Mouse (Mus musculus): ENCODE measurements around the gene Frmd4b. TPM values are rescaled to one million over a fixed set of nuclear protein-coding genes. Genes with fewer than 3 reads are reported as not detected.

Gene Frmd4b
- polyA plus RNA-seq, 1 experiment from 2014 or later: 21.5 TPM

DNA sequence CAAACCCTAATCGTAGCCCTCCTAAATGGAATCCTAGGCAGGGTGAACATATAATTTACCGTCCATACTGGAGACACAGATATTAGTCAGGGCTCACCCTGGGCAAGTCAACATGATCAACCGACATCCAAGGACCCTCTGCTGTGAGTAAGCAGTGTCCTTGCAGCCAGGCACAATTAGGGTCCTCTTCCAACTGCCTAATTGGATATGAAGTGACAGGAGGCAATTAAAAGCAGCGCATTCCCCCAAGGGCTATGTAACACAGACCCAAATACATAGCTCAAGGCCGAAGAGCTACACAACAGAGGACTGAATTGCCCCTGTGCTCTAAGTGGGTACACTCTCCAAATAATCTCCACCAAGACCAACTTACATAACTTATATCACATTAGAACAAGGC is 4.5 kb downstream of the Frmd4b start:
- ChIA-PET POLR2A (no interaction called here), CTCF (no interaction called here)
- in situ Hi-C loops (cut with MboI; ENCODE audit: low pct_unique_long_range_greater_than_20kb): no loop called here
- ATAC-seq (no peak), DNase-seq (ENCODE audit: low read depth, low spot score) (no peak)
- TF ChIP-seq CTCF (IDR thresholded peaks at IDR 0.05): no peak
- H3K27me3 ChIP-seq: peaks cover 58% of the 10 kb centered on the region

DNA sequence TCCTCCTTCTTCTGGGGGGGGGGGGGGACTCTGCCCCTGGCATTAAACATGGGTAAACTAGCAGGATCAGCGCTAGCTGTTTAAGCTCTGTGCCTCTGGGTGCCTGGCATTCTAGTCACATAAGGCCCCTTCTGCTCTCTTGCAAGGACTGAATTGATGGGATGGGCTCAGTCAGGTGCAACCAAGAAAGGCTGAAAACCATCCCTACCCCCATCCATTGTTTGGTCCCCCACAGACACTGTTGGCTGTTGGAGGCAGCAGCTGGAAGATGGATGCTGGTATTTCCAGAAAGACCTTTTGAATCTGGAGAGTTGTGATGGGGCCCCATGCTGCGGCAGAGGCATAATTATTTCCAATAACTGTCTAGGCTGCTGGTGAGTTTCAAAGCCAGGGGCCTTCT is 7.3 kb downstream of the Frmd4b start:
- no peak for TF ChIP-seq CTCF (IDR thresholded peaks at IDR 0.05)
- CTCF ChIA-PET: no interaction called here
- DNase-seq (ENCODE audit: low read depth, low spot score): no peak
- in situ Hi-C loops (cut with MboI; ENCODE audit: low pct_unique_long_range_greater_than_20kb): no loop called here
- peaks cover 35% of the 10 kb centered on the region for H3K27me3 ChIP-seq
- POLR2A ChIA-PET: no interaction called here
- ATAC-seq: no peak

DNA sequence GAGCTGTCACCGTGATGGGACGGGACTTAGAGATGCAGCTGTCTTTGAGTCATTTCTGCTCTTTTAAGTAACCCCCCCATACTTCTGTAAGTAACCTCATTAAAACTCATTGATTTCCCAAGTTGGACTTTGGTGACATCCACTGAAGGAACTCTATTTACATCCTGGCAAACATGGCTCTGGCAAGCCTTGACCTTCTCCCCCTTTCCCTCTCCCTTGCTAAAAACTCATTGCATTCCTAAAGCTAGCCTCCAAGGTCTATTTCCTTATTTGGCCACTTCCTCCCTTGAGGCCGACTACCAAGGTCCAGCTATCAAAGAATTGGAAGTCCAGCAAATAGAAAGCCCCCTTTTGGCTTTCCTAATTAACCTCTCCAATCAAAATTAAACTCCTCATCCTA is 9.7 kb downstream of the Frmd4b start:
- in situ Hi-C loops (cut with MboI; ENCODE audit: low pct_unique_long_range_greater_than_20kb): no loop called here
- POLR2A ChIA-PET: no interaction called here
- no peak for TF ChIP-seq CTCF (IDR thresholded peaks at IDR 0.05)
- peaks cover 30% of the 10 kb centered on the region for H3K27me3 ChIP-seq
- ATAC-seq (no peak), DNase-seq (ENCODE audit: low read depth, low spot score) (no peak)
- CTCF ChIA-PET: interaction anchor here (0.9 kb wide), 1 partner anchor 30 kb away, joined by 3 read pairs; no protein-coding TSS in a partner anchor

GRCm38 (mm10) chr6:97595218-97595617 is 22.1 kb downstream of the Frmd4b start:
- no peak for TF ChIP-seq CTCF (IDR thresholded peaks at IDR 0.05)
- ATAC-seq (no peak), DNase-seq (ENCODE audit: low read depth, low spot score) (no peak)
- in situ Hi-C loops (cut with MboI; ENCODE audit: low pct_unique_long_range_greater_than_20kb): no loop called here
- POLR2A ChIA-PET: no interaction called here
- CTCF ChIA-PET: interaction anchor here (1.0 kb wide), 1 partner anchor 27 kb away, joined by 3 read pairs; no protein-coding TSS in a partner anchor
- peaks cover 14% of the 10 kb centered on the region for H3K27me3 ChIP-seq

DNA sequence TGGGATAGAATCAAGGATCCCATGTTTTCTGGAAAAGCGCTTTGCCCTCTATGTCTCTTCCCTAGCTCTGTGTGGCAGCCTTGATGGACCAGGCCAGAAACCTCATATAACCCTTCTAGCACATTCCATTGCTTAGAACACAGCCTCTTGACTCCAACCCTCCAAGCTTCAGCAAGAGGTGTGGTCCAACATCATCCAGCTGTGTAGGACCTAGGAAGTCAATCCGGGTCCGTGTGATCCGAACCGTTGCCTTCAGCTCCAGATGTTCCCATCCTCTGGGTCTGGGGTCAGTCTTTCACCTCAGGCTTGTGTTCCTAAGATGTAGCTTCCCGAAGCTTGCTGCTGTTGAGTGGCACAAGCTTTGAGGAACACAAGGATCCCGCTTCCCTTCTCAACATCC is 22.8 kb downstream of the Frmd4b start:
- POLR2A ChIA-PET: no interaction called here
- in situ Hi-C loops (cut with MboI; ENCODE audit: low pct_unique_long_range_greater_than_20kb): no loop called here
- ATAC-seq (no peak), DNase-seq (ENCODE audit: low read depth, low spot score) (no peak)
- no peak for TF ChIP-seq CTCF (IDR thresholded peaks at IDR 0.05)
- H3K27me3 ChIP-seq: peaks cover 18% of the 10 kb centered on the region
- CTCF ChIA-PET: interaction anchor here (1.0 kb wide), 1 partner anchor 28 kb away, joined by 3 read pairs; no protein-coding TSS in a partner anchor

DNA sequence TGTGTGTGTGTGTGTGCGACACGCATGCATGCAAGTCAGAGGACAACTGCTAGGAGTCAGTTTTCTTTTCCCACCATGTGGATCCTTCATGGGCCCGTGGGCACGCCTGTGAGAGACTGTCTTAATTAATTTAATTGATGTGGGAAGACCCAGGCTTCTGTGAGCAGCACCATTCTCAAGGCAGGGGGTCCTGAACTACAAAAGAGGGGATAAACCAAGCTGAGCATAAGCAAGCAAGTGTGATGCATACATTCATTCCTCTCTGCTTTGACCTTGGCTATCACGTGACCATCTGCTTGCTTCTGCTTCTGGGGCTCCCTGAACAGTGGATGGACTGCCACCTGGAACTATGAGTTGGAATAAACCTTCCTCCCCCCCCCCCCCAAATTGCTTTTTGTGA is 27.1 kb downstream of the Frmd4b start:
- no peak for TF ChIP-seq CTCF (IDR thresholded peaks at IDR 0.05)
- DNase-seq (ENCODE audit: low read depth, low spot score) (no peak), ATAC-seq (no peak)
- ChIA-PET CTCF (no interaction called here), POLR2A (no interaction called here)
- peaks cover 21% of the 10 kb centered on the region for H3K27me3 ChIP-seq
- in situ Hi-C loops (cut with MboI; ENCODE audit: low pct_unique_long_range_greater_than_20kb): no loop called here

DNA sequence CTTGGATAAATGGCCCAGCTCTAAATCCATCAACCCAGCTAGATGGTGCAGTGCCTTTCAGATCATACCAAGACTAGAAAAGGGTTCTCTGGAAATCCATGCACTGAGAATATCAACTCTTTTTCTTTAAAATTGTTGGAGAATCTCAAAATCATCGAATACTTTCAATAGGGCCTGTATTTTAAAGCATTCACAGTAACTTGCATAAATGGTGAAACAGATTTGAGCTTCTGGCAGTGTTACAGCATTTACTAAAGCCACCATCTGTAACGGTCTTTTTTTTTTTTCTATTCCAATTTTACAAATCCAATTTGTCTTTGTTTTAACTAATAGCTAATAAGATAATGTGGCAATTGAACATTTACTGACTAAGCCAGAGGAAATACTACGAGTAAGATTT is 27.8 kb downstream of the Frmd4b start:
- peaks cover 21% of the 10 kb centered on the region for H3K27me3 ChIP-seq
- ATAC-seq (no peak), DNase-seq (ENCODE audit: low read depth, low spot score) (no peak)
- TF ChIP-seq CTCF (IDR thresholded peaks at IDR 0.05): no peak
- ChIA-PET CTCF (no interaction called here), POLR2A (interaction anchor here (0.6 kb wide), 1 partner anchor 25 kb away, joined by 3 read pairs; no protein-coding TSS in a partner anchor)
- in situ Hi-C loops (cut with MboI; ENCODE audit: low pct_unique_long_range_greater_than_20kb): no loop called here

DNA sequence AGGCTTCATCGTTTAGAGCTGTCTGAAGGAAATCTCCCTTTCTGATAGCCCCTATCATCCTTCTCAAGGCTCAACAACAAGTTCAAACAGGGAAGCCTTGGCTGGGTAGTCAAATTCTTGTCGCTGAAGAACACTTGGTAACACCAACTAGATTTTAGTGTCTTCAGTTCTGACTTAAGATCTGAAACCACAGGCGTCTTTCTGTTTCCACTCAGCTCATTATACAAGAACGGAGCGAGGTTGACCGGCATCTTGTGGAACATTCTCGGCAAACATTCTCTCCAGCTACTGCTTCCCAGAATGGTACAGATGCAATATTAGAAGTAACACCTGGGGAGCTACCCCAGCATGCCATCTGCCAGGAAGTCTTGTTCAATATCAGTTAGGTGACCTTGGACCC is 28.3 kb downstream of the Frmd4b start:
- ATAC-seq: no peak
- CTCF ChIA-PET: interaction anchor here (0.8 kb wide), 1 partner anchor 32 kb away, joined by 3 read pairs; no protein-coding TSS in a partner anchor

DNA sequence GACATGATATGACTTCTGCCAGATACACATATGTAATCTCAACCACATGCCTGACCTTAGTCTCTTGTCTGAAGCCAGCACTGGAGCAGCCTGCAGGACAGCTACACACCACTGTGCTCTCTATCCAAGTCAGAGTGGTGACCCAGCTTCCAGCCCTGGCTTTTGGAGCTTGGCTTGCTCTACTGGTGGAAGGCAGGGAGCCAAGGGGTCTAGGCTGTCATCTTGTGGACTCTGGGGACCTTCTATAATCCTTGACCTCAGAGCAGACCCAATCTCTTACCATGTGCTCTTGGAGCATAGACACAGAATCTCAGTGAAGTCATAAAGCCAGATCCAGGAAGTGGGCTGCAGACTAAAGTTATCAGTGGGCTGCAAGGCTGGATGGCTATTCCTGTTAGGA is 30.7 kb downstream of the Frmd4b start:
- CTCF ChIA-PET: no interaction called here
- POLR2A ChIA-PET: no interaction called here
- in situ Hi-C loops (cut with MboI; ENCODE audit: low pct_unique_long_range_greater_than_20kb): no loop called here
- no peak for ATAC-seq
- peaks cover 13% of the 10 kb centered on the region for H3K27me3 ChIP-seq
- TF ChIP-seq CTCF (IDR thresholded peaks at IDR 0.05): no peak
- DNase-seq (ENCODE audit: low read depth, low spot score): no peak

More for the DNA sequence above, 28.3 kb downstream of the Frmd4b start:
- DNase-seq (ENCODE audit: low read depth, low spot score): no peak
- in situ Hi-C loops (cut with MboI; ENCODE audit: low pct_unique_long_range_greater_than_20kb): no loop called here
- H3K27me3 ChIP-seq: peaks cover 21% of the 10 kb centered on the region
- TF ChIP-seq CTCF (IDR thresholded peaks at IDR 0.05): no peak
- POLR2A ChIA-PET: interaction anchor here (0.6 kb wide), 1 partner anchor 25 kb away, joined by 3 read pairs; no protein-coding TSS in a partner anchor

GRCm38 (mm10) chr6:97586024-97586423 is 31.3 kb downstream of the Frmd4b start:
- ChIA-PET CTCF (no interaction called here), POLR2A (no interaction called here)
- ATAC-seq (no peak), DNase-seq (ENCODE audit: low read depth, low spot score) (no peak)
- no peak for TF ChIP-seq CTCF (IDR thresholded peaks at IDR 0.05)
- in situ Hi-C loops (cut with MboI; ENCODE audit: low pct_unique_long_range_greater_than_20kb): no loop called here
- H3K27me3 ChIP-seq: peaks cover 16% of the 10 kb centered on the region

DNA sequence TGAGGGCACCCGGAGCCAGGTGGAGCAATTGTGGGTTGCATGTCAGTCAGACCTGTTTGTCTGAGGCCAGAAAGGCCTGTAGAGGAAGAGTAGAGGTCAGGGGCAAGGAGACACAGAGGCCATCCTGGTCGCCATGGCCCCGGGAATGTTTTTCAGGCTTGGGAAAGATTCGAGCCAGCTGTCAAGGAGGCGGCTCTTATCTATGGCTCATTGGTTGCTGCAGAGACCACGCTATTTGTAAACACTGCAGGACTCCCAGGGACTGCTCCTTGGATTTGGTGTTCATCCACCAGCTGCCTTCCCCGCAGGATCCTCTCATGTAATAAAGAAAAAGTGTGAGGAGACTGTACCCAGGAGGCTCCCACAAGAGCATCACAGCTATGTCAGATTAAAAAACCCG is 34.6 kb downstream of the Frmd4b start:
- POLR2A ChIA-PET: no interaction called here
- no peak for DNase-seq (ENCODE audit: low read depth, low spot score)

DNA sequence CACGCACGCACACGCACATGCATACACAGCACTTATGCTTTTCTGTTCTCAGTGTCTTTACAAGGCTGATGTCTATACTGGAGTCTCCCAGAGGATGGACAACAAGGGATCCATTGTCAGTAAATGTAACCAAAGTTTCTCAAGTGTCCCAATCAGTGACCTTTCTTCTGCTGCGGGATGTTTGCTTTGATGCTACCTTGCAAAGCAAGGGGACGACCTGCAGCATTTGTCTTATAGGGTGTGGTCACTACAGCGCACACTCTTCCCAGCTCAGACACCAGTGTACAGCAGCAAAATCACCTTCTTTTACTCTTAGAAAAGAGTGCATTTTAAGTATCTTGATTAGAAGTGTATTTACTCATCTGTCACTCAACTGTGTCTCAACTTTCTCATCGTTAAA is 35.4 kb downstream of the Frmd4b start:
- DNase-seq (ENCODE audit: low read depth, low spot score): no peak
- in situ Hi-C loops (cut with MboI; ENCODE audit: low pct_unique_long_range_greater_than_20kb): no loop called here
- TF ChIP-seq CTCF (IDR thresholded peaks at IDR 0.05): no peak
- no peak for ATAC-seq
- peaks cover 6% of the 10 kb centered on the region for H3K27me3 ChIP-seq
- ChIA-PET CTCF (no interaction called here), POLR2A (no interaction called here)

More for the DNA sequence above, 34.6 kb downstream of the Frmd4b start:
- ATAC-seq: no peak
- H3K27me3 ChIP-seq: peaks cover 6% of the 10 kb centered on the region
- CTCF ChIA-PET: no interaction called here
- TF ChIP-seq CTCF (IDR thresholded peaks at IDR 0.05): no peak
- in situ Hi-C loops (cut with MboI; ENCODE audit: low pct_unique_long_range_greater_than_20kb): no loop called here

All from Patski (cell line).